Mouse (Mus musculus): Measurements from ENCODE around the gene Pwp2. TPM values are rescaled to one million over a fixed set of nuclear protein-coding genes. Genes with fewer than 3 reads are reported as not detected.

Pwp2 gene
- polyA plus RNA-seq, 1 experiment from 2014 or later: 18.4 TPM

- H3K4me2 ChIP-seq: peak overlapping the region; percentile 84
- WGBS: 90% methylated on average over 11 of the region's 11 CpGs
- peak overlapping the region; percentile 89 for H3K4me3 ChIP-seq
- ATAC-seq (replicated peaks): no peak
- H3K27ac ChIP-seq: no peak overlapping the region
- H3K9me3 ChIP-seq: no peaks in the 10 kb centered on the region
- no peaks in the 10 kb centered on the region for H3K27me3 ChIP-seq (replicated peaks)
- peaks cover 18% of the 10 kb centered on the region for H3K36me3 ChIP-seq (replicated peaks)
- H3K9ac ChIP-seq: peak overlapping the region; percentile 85
- peaks cover 21% of the 10 kb centered on the region for H3K4me1 ChIP-seq
These were observed 16.2 kb downstream of the Pwp2 start for GRCm38 (mm10) chr10:78168792-78169191.

DNA sequence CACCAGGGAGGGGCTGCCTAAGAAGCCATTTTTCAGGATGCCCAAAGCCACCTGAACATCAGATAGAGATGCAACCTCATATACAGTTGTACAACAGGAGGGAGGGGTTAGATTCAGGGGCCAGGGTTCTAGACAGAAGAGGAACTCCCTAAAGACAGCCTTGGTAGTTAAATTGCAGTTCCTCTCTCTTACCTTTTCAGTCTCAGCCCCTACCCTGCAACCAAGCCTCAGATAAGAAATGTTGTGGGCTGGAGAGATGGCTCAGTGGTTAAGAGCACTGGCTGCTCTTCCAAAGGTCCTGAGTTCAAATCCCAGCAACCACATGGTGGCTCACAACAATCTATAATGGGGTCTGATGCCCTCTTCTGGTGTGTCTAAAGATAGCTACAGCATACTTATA is 17.2 kb downstream of the Pwp2 start:
- H3K4me3 ChIP-seq: no peak overlapping the region
- no peak overlapping the region; the same call in 1 of the 2 replicates for H3K4me2 ChIP-seq
- H3K27me3 ChIP-seq (replicated peaks): no peaks in the 10 kb centered on the region
- H3K4me1 ChIP-seq: peaks cover 21% of the 10 kb centered on the region
- no peak overlapping the region for H3K27ac ChIP-seq
- ATAC-seq (replicated peaks): no peak
- H3K9me3 ChIP-seq: no peaks in the 10 kb centered on the region
- no peak overlapping the region for H3K9ac ChIP-seq
- H3K36me3 ChIP-seq (replicated peaks): peaks cover 9% of the 10 kb centered on the region; the same call in 1 of the 2 replicates

DNA sequence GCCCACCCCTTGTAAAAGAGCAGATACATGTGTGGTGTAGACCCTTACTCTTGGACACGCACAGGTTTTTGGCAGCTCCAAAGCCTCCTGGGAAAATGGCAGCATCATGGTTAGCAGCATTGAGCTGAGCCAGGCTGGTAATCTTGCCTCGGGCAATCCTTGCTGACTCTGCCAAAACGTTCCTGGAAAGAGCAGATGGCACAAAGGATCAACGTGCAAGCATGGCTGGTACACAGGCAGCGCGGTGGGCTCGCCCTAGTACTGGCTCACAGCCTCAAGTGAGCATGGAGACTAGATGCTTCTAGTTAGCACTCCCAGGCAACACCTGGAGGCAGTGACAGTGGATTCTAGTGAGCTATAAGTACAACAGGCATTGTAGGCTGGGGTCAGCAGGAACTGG is 17.6 kb downstream of the Pwp2 start:
- H3K4me2 ChIP-seq: no peak overlapping the region
- no peak overlapping the region for H3K9ac ChIP-seq
- no peak overlapping the region for H3K27ac ChIP-seq
- peaks cover 21% of the 10 kb centered on the region for H3K4me1 ChIP-seq
- WGBS: 87% methylated on average over 7 of the region's 7 CpGs
- no peak overlapping the region for H3K4me3 ChIP-seq
- ATAC-seq (replicated peaks): no peak
- H3K27me3 ChIP-seq (replicated peaks): no peaks in the 10 kb centered on the region
- no peaks in the 10 kb centered on the region for H3K9me3 ChIP-seq
- peaks cover 6% of the 10 kb centered on the region; the same call in 1 of the 2 replicates for H3K36me3 ChIP-seq (replicated peaks)

- WGBS: 93% methylated on average over 21 of the region's 21 CpGs
- H3K27me3 ChIP-seq (replicated peaks): no peaks in the 10 kb centered on the region
- no peak for ATAC-seq (replicated peaks)
- H3K4me1 ChIP-seq: peaks cover 19% of the 10 kb centered on the region
- no peaks in the 10 kb centered on the region for H3K9me3 ChIP-seq
- peaks cover 10% of the 10 kb centered on the region for H3K36me3 ChIP-seq (replicated peaks)
- H3K4me2 ChIP-seq: no peak overlapping the region
- H3K4me3 ChIP-seq: no peak overlapping the region
- H3K9ac ChIP-seq: no peak overlapping the region
- H3K27ac ChIP-seq: no peak overlapping the region
These were observed 19.5 kb downstream of the Pwp2 start for GRCm38 (mm10) chr10:78165256-78166005.

GRCm38 (mm10) chr10:78164786-78165185 is 20.2 kb downstream of the Pwp2 start:
- Histone ChIP-seq H3K27ac (no peak overlapping the region), H3K4me1 (peaks cover 15% of the 10 kb centered on the region), H3K4me2 (no peak overlapping the region), H3K9me3 (no peaks in the 10 kb centered on the region), H3K9ac (no peak overlapping the region), H3K27me3 (replicated peaks) (no peaks in the 10 kb centered on the region), H3K36me3 (replicated peaks) (peaks cover 10% of the 10 kb centered on the region), H3K4me3 (no peak overlapping the region)
- WGBS: 96% methylated on average over 12 of the region's 12 CpGs
- ATAC-seq (replicated peaks): no peak

DNA sequence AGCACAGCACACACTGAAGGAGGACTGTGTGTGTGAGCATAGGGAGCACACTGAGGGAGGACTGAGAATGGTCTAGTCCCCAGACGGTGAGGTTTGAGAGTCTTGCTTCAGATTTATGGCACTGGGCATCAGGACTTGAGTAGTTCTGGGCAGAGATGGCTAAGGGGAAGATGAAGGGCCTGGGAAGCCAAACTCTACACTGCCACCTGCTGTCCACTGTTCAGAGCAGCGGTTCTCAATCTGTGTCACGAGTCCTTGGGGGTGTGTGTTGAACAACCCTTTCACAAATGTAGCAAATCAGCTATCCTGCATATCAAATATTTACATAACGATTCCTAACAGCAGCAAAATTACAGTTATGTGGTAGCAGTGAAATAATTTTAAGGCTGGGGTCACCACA is 21.0 kb downstream of the Pwp2 start:
- Histone ChIP-seq H3K9ac (no peak overlapping the region), H3K9me3 (no peaks in the 10 kb centered on the region), H3K27ac (no peak overlapping the region), H3K4me2 (no peak overlapping the region), H3K4me3 (no peak overlapping the region), H3K27me3 (replicated peaks) (no peaks in the 10 kb centered on the region), H3K36me3 (replicated peaks) (peaks cover 10% of the 10 kb centered on the region), H3K4me1 (peaks cover 20% of the 10 kb centered on the region)
- WGBS: 37% methylated on average over 4 of the region's 4 CpGs
- no peak for ATAC-seq (replicated peaks)

- Histone ChIP-seq H3K36me3 (replicated peaks) (peaks cover 10% of the 10 kb centered on the region), H3K4me1 (peaks cover 13% of the 10 kb centered on the region), H3K27ac (no peak overlapping the region), H3K9me3 (no peaks in the 10 kb centered on the region), H3K9ac (no peak overlapping the region), H3K4me2 (no peak overlapping the region), H3K4me3 (no peak overlapping the region), H3K27me3 (replicated peaks) (no peaks in the 10 kb centered on the region)
- WGBS: 98% methylated on average over 9 of the region's 9 CpGs
- ATAC-seq (replicated peaks): no peak
These were observed 21.7 kb downstream of the Pwp2 start for GRCm38 (mm10) chr10:78163241-78163640.

DNA sequence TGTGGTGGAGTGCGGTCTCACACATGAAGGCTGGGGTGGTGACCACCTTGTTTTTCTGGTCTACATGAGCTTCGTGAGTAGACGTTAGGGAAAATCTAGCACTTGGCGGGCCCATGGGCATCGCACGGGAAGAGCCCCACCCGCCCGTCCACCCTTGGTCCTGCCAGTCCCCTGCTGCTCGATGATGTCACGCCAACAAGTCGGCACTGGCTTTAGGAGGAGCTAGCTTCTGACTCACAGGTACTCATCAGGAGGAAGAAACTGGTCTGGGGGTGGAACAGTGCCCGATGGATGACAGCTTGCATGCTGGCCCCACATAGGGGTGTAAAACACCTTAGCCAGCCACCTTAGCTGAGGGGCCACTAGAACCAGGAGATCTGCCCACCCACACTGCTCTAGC is 22.3 kb downstream of the Pwp2 start:
- no peaks in the 10 kb centered on the region for H3K27me3 ChIP-seq (replicated peaks)
- H3K36me3 ChIP-seq (replicated peaks): peaks cover 10% of the 10 kb centered on the region
- H3K4me1 ChIP-seq: peaks cover 9% of the 10 kb centered on the region
- H3K4me2 ChIP-seq: no peak overlapping the region
- no peak overlapping the region for H3K9ac ChIP-seq
- no peaks in the 10 kb centered on the region for H3K9me3 ChIP-seq
- H3K4me3 ChIP-seq: no peak overlapping the region
- 92% methylated on average over 12 of the region's 12 CpGs for WGBS
- no peak overlapping the region for H3K27ac ChIP-seq
- ATAC-seq (replicated peaks): no peak

GRCm38 (mm10) chr10:78161096-78161495 is 23.9 kb downstream of the Pwp2 start:
- H3K4me3 ChIP-seq: no peak overlapping the region
- WGBS: 87% methylated on average over 8 of the region's 8 CpGs
- peaks cover 8% of the 10 kb centered on the region for H3K4me1 ChIP-seq
- no peaks in the 10 kb centered on the region for H3K27me3 ChIP-seq (replicated peaks)
- H3K27ac ChIP-seq: no peak overlapping the region
- peaks cover 10% of the 10 kb centered on the region for H3K36me3 ChIP-seq (replicated peaks)
- no peak overlapping the region for H3K9ac ChIP-seq
- no peak overlapping the region for H3K4me2 ChIP-seq
- ATAC-seq (replicated peaks): no peak
- H3K9me3 ChIP-seq: no peaks in the 10 kb centered on the region

DNA sequence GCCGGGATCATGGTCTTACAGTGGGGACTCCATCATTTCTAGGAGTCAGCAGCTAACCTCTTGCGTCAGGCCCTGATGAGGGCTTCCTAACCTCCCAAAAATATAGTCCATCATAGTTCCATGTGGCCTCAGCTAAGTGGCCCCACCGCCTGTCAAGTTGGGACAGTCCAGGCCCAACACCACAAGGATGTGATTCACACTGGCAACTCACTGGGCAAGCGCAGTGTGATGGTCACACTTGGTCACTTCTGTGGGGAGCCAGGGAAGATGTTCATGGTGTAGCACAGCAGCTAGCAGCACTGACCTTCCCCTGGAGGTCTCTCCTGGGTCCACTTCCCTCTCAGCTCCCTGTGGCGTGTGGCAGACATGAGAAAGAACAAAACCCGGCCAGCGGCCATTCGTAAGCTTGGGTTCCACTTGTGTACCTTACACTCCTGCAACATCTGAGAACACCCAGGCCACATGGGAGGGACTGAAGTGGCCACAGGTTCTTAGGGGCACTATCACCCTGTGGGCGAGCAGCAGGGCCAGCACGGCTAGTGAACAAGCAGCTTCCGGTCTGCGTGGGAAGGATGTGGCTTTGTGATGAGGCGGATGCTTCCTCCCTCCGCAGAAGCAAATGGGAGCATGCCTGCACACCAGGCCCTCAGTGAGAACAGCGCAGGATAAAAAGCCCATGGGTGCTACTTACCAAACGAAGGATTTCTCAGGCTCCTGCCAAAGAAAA is 24.4 kb downstream of the Pwp2 start:
- peak; percentile 13 for ATAC-seq (replicated peaks)
- Histone ChIP-seq H3K4me2 (no peak overlapping the region), H3K9me3 (no peaks in the 10 kb centered on the region), H3K36me3 (replicated peaks) (peaks cover 10% of the 10 kb centered on the region), H3K27ac (no peak overlapping the region), H3K27me3 (replicated peaks) (no peaks in the 10 kb centered on the region), H3K4me1 (peaks cover 8% of the 10 kb centered on the region), H3K9ac (no peak overlapping the region), H3K4me3 (no peak overlapping the region)
- 88% methylated on average over 16 of the region's 16 CpGs for WGBS

- 2% methylated on average over 7 of the region's 7 CpGs for WGBS
- H3K9me3 ChIP-seq: no peaks in the 10 kb centered on the region
- H3K4me1 ChIP-seq: peaks cover 8% of the 10 kb centered on the region
- H3K4me3 ChIP-seq: peak overlapping the region; percentile 7; the same call in 1 of the 2 replicates
- H3K4me2 ChIP-seq: peak overlapping the region; percentile 42
- no peak overlapping the region for H3K27ac ChIP-seq
- H3K27me3 ChIP-seq (replicated peaks): no peaks in the 10 kb centered on the region
- H3K36me3 ChIP-seq (replicated peaks): peaks cover 10% of the 10 kb centered on the region
- peak overlapping the region; percentile 15; the same call in 1 of the 2 replicates for H3K9ac ChIP-seq
- ATAC-seq (replicated peaks): peak; percentile 87
These were observed 25.0 kb downstream of the Pwp2 start for GRCm38 (mm10) chr10:78159906-78160305.

- peak; percentile 51 for ATAC-seq (replicated peaks)
- Histone ChIP-seq H3K4me3 (peak overlapping the region; percentile 7), H3K27me3 (replicated peaks) (no peaks in the 10 kb centered on the region), H3K4me2 (peak overlapping the region; percentile 42), H3K36me3 (replicated peaks) (peaks cover 10% of the 10 kb centered on the region), H3K4me1 (peaks cover 8% of the 10 kb centered on the region), H3K27ac (no peak overlapping the region), H3K9ac (peak overlapping the region; percentile 15; the same call in 1 of the 2 replicates), H3K9me3 (no peaks in the 10 kb centered on the region)
- 19% methylated on average over 17 of the region's 17 CpGs for WGBS
These were observed 25.6 kb downstream of the Pwp2 start for GRCm38 (mm10) chr10:78159252-78159878.

All from midbrain, embryonic 15.5 days (tissue).